In the genomic region with DNA sequence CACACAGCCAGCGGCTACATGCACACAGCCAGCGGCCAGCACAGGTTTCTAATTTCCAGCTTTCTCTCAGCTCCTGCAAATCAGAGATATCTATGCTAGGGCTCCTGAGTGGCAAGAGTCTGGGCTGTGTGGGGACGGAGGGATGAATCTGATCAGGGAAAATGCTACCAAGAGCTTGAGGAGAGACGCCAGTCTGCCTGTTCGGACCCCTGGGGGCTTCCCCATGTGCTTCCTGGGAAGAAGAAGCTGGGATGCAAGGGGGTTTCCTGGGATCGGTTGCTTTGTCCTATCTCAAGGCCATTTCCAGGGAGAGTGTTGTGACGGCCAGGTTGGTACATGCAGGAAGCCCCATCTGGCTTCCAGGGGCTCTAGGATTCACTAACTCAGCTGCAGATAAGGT, we compare ENCODE assay signal across 47 mouse cellular contexts. TPM values are rescaled to one million over a fixed set of nuclear protein-coding genes. Genes with fewer than 3 reads are reported as not detected.
"Had no signal": no experiment of that assay in that cellular context is flagged by ENCODE, and none has a peak within 500 bp of the region (broad histone marks: within the 10 kb centered on the region; RNA-seq: fewer than 3 reads in every experiment).

No protein-coding gene starts in this region.

- H3K27me3 ChIP-seq: heart, embryonic 12.5 days; heart, embryonic 13.5 days; heart, embryonic 15.5 days; hindbrain, embryonic 12.5 days; hindbrain, embryonic 13.5 days; hindbrain, embryonic 15.5 days; intestine, embryonic 15.5 days; kidney, embryonic 15.5 days had no signal

- H3K9me3 ChIP-seq: heart, embryonic 10.5 days; heart, embryonic 12.5 days; heart, embryonic 13.5 days; heart, embryonic 15.5 days; hindbrain, embryonic 10.5 days; hindbrain, embryonic 12.5 days; hindbrain, embryonic 13.5 days; hindbrain, embryonic 15.5 days; intestine, embryonic 15.5 days; kidney, embryonic 15.5 days had no signal

- DNase-seq: heart, postnatal 10 days; heart, postnatal 14 days; heart, postnatal 4 days; kidney, adult 11 months; kidney, adult 18-20 months; kidney, adult 2 months; kidney, adult 8-10 months; kidney, adult 9 months; kidney, postnatal 10 days; kidney, postnatal 14 days; kidney, postnatal 25 days; kidney, postnatal 36 days; kidney, postnatal 4 days; layer of hippocampus, adult 9-11 months; layer of hippocampus, postnatal 36 days had no signal

- ATAC-seq: hindbrain, embryonic 16.5 days; hindbrain, postnatal 0 days; inflammation-experienced regulatory T-cells, adult 6 months; intestine, embryonic 15.5 days; intestine, embryonic 16.5 days; intestine, postnatal 0 days had no signal

- H3K9ac ChIP-seq: heart, embryonic 12.5 days; heart, embryonic 13.5 days; heart, embryonic 15.5 days; hindbrain, embryonic 12.5 days; hindbrain, embryonic 13.5 days; hindbrain, embryonic 14.5 days; hindbrain, embryonic 15.5 days; intestine, embryonic 15.5 days; kidney, embryonic 15.5 days had no signal

- H3K27ac ChIP-seq: heart, embryonic 10.5 days; heart, embryonic 13.5 days; heart, embryonic 15.5 days; hindbrain, embryonic 10.5 days; hindbrain, embryonic 12.5 days; hindbrain, embryonic 13.5 days; hindbrain, embryonic 14.5 days; hindbrain, embryonic 15.5 days; hindbrain, postnatal 0 days; intestine, embryonic 15.5 days; kidney, embryonic 15.5 days; kidney, postnatal 0 days; layer of hippocampus, adult 2 months had no signal

- H3K4me2 ChIP-seq: heart, embryonic 11.5 days; heart, embryonic 12.5 days; heart, embryonic 13.5 days; heart, embryonic 15.5 days; hindbrain, embryonic 12.5 days; hindbrain, embryonic 13.5 days; hindbrain, embryonic 14.5 days; hindbrain, embryonic 15.5 days; intestine, embryonic 15.5 days; kidney, embryonic 15.5 days had no signal

- H3K36me3 ChIP-seq: heart, embryonic 10.5 days; heart, embryonic 12.5 days; heart, embryonic 13.5 days; heart, embryonic 15.5 days; hindbrain, embryonic 10.5 days; hindbrain, embryonic 12.5 days; hindbrain, embryonic 13.5 days; hindbrain, embryonic 15.5 days; intestine, embryonic 15.5 days; kidney, embryonic 15.5 days had no signal

- H3K4me1 ChIP-seq: heart, embryonic 13.5 days; heart, embryonic 15.5 days; hindbrain, embryonic 10.5 days; hindbrain, embryonic 12.5 days; hindbrain, embryonic 13.5 days; hindbrain, embryonic 15.5 days; intestine, embryonic 15.5 days; kidney, embryonic 15.5 days had no signal

- H3K4me3 ChIP-seq: heart, embryonic 10.5 days; heart, embryonic 12.5 days; heart, embryonic 13.5 days; heart, embryonic 15.5 days; hindbrain, embryonic 10.5 days; hindbrain, embryonic 12.5 days; hindbrain, embryonic 13.5 days; hindbrain, embryonic 15.5 days; intestine, embryonic 15.5 days; kidney, embryonic 15.5 days; layer of hippocampus, adult 2 months had no signal

RNA-seq across cellular contexts. Expression of a gene that starts 12.8 kb away (rescaled TPM):
- total RNA-seq: hematopoietic stem cell, adult 5-6 weeks; hindbrain, postnatal 0 days; layer of hippocampus, adult 18-20 months; layer of hippocampus, adult 2 months; layer of hippocampus, adult 8-10 months; layer of hippocampus, postnatal 10 days; layer of hippocampus, postnatal 14 days; layer of hippocampus, postnatal 25 days; layer of hippocampus, postnatal 36 days had no signal
- polyA plus RNA-seq: hindbrain, embryonic 10.5 days; hindbrain, embryonic 11.5 days; hindbrain, embryonic 13.5 days; hindbrain, embryonic 14.5 days; hindbrain, embryonic 16.5 days; hindbrain, postnatal 0 days; inflammation-experienced regulatory T-cells, adult 6 months; intestine, embryonic 14.5 days; intestine, postnatal 0 days; large intestine, adult 2 months had no signal

RNA-seq across cellular contexts. Expression of a gene that starts 13.6 kb away (rescaled TPM):
- total RNA-seq: hematopoietic stem cell, adult 5-6 weeks; hindbrain, postnatal 0 days; layer of hippocampus, adult 18-20 months; layer of hippocampus, adult 2 months; layer of hippocampus, adult 8-10 months; layer of hippocampus, postnatal 10 days; layer of hippocampus, postnatal 14 days; layer of hippocampus, postnatal 25 days; layer of hippocampus, postnatal 36 days had no signal
- polyA plus RNA-seq: heart, embryonic 14.5 days; heart, embryonic 15.5 days; intestine, postnatal 0 days; kidney, embryonic 16.5 days had no signal

RNA-seq across cellular contexts. Expression of a gene that starts 35.4 kb away (rescaled TPM):
- total RNA-seq: hematopoietic stem cell, adult 5-6 weeks had no signal
- polyA plus RNA-seq: inflammation-experienced regulatory T-cells, adult 6 months had no signal

RNA-seq across cellular contexts. Expression of a gene that starts 41.2 kb away (rescaled TPM):
- total RNA-seq: heart, postnatal 10 days; heart, postnatal 4 days; hindbrain, postnatal 0 days; layer of hippocampus, postnatal 10 days; layer of hippocampus, postnatal 14 days; layer of hippocampus, postnatal 25 days; layer of hippocampus, postnatal 36 days had no signal
- polyA plus RNA-seq: heart, embryonic 10.5 days; heart, embryonic 11.5 days; heart, embryonic 12.5 days; heart, embryonic 13.5 days; heart, embryonic 14.5 days; heart, postnatal 0 days; hindbrain, embryonic 10.5 days; hindbrain, embryonic 11.5 days; hindbrain, embryonic 12.5 days; hindbrain, embryonic 13.5 days; hindbrain, embryonic 16.5 days; intestine, embryonic 14.5 days; kidney, embryonic 14.5 days; kidney, embryonic 15.5 days; kidney, embryonic 16.5 days had no signal
